Mouse (Mus musculus): ENCODE data around the gene Rsph10b.
A peak's percentile ranks its signal among the peaks of the same experiment; 100 is the strongest.

Rsph10b gene

DNA sequence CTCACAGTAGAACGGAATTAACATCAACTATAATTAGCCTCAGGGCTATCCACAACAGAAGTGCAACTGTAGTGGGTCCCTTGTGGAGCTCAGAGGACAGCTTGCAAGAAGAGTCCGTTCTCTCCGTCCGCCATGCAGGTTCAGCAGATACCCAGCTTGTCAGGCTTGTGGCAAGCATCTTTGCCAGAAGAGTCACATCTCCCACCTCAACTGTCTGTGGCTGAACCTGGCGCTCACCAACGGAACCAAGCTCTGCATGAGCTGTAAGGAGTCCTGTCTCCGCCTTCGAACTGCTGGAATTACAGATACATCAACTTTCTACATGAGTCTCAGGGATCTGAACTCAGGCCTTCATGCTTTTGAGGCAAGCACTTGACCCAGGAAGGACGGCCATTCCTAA lies 3.3 kb downstream of the Rsph10b start:
- DNase-seq (ENCODE audit: low read depth): no peak

GRCm38 (mm10) chr5:143941588-143941987 lies 8.8 kb downstream of the Rsph10b start:
- no peak for DNase-seq (ENCODE audit: low read depth)

- DNase-seq (ENCODE audit: low read depth): no peak
These were observed 10.6 kb downstream of the Rsph10b start for GRCm38 (mm10) chr5:143943231-143944125.

GRCm38 (mm10) chr5:143948361-143948760 lies 15.5 kb downstream of the Rsph10b start:
- no peak for DNase-seq (ENCODE audit: low read depth)

DNA sequence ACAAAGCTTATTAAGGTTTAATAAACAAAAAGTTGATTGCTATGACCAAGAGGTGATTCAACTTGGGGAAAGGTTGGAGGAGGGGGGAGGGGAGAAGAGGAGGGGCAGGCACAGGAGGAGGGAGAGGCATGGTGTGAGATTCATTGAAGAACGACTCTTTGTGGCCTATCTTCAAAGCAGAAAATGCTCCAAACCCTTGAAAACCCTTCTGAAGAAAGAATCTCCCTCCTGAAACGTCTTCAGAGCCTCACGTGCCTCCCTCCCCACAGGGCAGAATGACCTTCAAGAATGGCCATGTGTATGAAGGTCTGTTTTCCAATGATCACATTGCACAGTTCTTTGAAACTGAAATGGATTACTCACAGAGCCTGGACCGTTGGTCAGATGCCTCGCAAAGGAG lies 17.2 kb downstream of the Rsph10b start:
- DNase-seq (ENCODE audit: low read depth): no peak

- DNase-seq (ENCODE audit: low read depth): no peak
These were observed 24.3 kb downstream of the Rsph10b start for GRCm38 (mm10) chr5:143957101-143957500.

GRCm38 (mm10) chr5:143959551-143959950 lies 26.7 kb downstream of the Rsph10b start:
- DNase-seq (ENCODE audit: low read depth): no peak

- no peak for DNase-seq (ENCODE audit: low read depth)
These were observed 28.3 kb downstream of the Rsph10b start for GRCm38 (mm10) chr5:143961176-143961575.

- no peak for DNase-seq (ENCODE audit: low read depth)
These were observed 32.9 kb downstream of the Rsph10b start for GRCm38 (mm10) chr5:143965586-143966345.

GRCm38 (mm10) chr5:143966671-143967070 lies 33.8 kb downstream of the Rsph10b start:
- DNase-seq (ENCODE audit: low read depth): no peak

GRCm38 (mm10) chr5:143972628-143973027 lies 39.8 kb downstream of the Rsph10b start:
- DNase-seq (ENCODE audit: low read depth): no peak

DNA sequence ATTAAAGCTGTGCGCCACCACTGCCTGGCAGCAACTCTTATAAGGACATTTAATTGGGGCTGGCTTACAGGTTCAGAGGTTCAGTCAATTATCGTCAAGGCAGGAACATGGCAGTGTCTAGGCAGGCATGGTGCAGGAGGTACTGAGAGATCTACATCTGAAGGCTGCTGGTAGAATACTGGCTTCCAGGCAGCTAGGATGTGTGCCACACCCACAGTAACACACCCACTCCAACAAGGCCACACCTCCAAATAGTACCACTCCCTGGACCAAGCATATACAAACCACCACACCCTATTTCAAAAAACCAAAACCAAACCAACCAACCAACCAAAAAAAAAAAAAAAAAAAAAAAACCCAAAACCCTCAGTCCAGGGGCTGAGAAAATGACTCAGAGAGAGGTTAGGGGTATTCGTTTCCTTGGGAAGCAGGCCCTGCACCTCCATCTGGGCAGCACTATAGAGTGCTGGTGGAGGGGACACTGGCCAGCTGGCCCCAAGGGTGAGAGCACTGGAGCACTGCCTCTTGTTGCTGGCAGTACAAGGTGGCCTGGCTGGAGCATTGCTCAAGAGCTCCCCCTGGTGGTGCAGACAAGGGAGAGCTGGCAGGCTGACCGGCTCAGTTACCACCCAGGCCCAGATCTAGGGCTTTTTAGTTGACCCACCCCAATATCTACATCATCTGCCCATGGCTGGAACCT lies 42.2 kb downstream of the Rsph10b start:
- peak; percentile 79 for DNase-seq (ENCODE audit: low read depth)

DNA sequence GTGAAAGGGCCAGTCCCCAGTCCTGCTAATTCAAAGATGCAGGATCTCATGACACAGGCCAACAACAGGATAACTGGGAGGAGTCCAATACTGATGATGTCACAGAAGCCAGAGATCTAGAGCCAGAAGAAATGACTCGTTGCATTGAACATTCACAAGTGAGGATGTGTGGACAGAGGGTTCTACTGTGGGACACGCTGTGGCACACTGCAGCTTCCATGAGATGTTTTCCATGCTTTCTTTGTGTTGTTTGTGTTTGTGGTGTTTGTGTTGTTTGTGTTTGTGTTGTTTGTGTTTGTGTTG lies 42.7 kb downstream of the Rsph10b start:
- DNase-seq (ENCODE audit: low read depth): no peak

DNA sequence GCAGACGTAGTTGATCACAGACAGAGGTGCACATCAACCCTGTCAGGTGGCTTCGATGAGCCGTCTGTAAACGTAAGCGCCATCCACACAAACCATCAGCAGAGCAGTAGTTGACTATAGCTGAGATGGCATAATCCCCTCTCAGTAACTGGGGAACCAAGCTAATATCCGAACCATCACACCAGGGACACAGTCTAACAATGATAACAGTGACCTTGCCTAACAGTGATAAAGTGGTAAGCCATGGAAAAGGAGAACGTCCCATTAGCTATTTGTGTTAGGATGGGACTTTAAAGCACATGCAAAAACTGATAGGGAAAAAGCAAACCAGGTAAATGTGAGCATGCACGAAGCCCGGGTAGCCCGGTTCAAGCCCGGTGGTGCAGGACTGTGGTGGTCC lies 43.4 kb downstream of the Rsph10b start:
- no peak for DNase-seq (ENCODE audit: low read depth)

- DNase-seq (ENCODE audit: low read depth): no peak
These were observed 44.0 kb downstream of the Rsph10b start for GRCm38 (mm10) chr5:143976726-143977431.

DNA sequence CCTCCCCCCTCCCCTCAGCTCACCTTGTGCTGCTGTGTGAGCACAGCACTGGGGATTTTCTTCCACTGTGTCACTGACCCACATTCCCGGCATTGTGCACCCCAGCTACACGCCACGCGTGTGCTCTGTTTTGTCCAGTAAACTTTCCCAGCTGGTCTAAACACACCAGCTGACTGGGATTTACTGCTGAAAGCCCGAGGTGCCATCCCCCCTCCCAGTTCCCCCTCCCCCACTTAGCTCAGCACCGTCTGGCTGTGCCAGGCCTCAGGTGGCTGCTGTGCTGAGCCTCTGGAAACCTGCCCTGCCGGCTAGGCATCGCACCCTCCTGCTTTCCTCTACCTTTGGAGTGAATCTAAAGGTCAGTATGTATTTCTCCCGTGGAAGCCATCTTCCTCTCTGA lies 48.0 kb downstream of the Rsph10b start:
- no peak for DNase-seq (ENCODE audit: low read depth)

GRCm38 (mm10) chr5:143982361-143982760 lies 49.5 kb downstream of the Rsph10b start:
- no peak for DNase-seq (ENCODE audit: low read depth)

DNA sequence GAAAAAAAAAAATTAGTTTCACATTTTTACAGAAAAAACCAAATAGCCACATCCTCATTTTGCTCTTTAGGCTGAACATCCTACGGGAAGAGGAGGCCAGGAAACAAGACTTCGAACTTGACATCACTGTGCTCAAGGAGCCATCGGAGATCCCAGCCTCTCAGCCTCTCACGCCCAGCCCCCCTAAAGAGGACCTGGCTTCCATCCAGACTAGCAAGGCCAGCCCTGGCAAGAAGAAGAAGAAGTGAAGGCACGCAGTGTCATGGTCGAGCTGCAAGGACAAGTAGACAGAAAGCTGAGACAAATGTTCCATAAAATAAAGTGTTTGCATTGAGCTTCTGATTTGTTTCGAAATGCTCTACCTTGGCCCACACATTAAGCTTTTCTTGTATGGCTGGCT lies 52.5 kb downstream of the Rsph10b start:
- DNase-seq (ENCODE audit: low read depth): no peak

GRCm38 (mm10) chr5:143987596-143987995 lies 54.8 kb downstream of the Rsph10b start:
- no peak for DNase-seq (ENCODE audit: low read depth)

DNA sequence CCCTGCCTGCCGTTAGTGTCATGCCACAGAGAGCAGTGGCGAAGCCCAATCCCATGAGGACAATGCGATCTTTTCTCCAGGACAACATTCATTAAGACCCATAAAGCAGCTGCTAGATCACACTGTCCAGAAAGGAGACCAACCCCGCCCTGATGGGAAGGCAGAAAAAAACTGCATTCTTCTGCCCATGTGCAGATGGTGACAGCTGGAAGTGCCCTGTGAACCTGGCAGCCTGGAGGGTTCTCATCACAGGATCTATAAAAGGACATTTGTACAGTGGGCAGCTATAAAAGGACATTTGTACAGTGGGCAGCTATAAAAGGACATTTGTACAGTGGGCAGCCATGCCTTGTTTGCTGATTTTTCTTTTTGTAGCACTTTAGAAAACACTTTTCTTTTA lies 56.2 kb downstream of the Rsph10b start:
- DNase-seq (ENCODE audit: low read depth): no peak

DNA sequence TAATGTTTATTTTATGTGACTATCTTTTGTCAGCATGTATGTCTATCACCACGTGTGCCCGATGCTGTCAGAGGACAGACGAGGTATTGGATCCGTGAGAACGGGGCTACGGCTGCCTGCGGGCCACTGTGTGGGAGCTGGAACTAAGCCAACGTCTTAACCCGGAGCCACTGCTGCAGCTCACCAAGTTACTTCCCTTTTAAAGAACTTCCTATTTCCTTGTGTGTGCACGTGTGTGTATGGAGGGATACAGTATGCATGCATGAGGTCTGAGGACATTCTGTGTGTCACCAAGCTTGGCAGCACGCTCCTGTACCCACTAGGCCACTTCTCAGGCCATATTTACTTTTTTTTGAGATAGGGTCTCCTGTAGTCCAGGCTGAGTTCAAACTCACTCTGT lies 57.3 kb downstream of the Rsph10b start:
- DNase-seq (ENCODE audit: low read depth): no peak

GRCm38 (mm10) chr5:143992661-143993060 lies 59.8 kb downstream of the Rsph10b start:
- no peak for DNase-seq (ENCODE audit: low read depth)
